Mouse (Mus musculus) brain, embryonic 14.5 days (tissue): ENCODE results near the gene Ndufa13.

Experiments used
- CTCF ChIP-seq: fragments of 200-500 bp; IDR thresholded peaks from 2 replicates; pipeline ENCODE4 v1.5.1; 2012; ENCODE audit warnings: inconsistent platforms, mild to moderate bottlenecking, moderate library complexity, borderline replicate concordance; ENCODE audit not compliant: insufficient read depth, insufficient read length; ENCODE audit errors: extremely low read depth
- POLR2A ChIP-seq: fragments of 200-500 bp; IDR thresholded peaks from 2 replicates; pipeline ENCODE4 v1.6.1; 2012; ENCODE audit warnings: mild to moderate bottlenecking, inconsistent platforms, borderline replicate concordance; ENCODE audit not compliant: poor library complexity, insufficient read depth, insufficient read length, severe bottlenecking; ENCODE audit errors: extremely low read depth

GRCm38 (mm10) chr8:69864180-69864579, 38.2 kb downstream of the Ndufa13 start:
- no peak for TF ChIP-seq POLR2A
- TF ChIP-seq CTCF: no peak
